Mouse (Mus musculus): ENCODE data around the gene Hacd1. TPM values are rescaled to one million over a fixed set of nuclear protein-coding genes. Genes with fewer than 3 reads are reported as not detected.

The Hacd1 gene
- total and polyA plus RNA-seq, 2 experiments from 2014 or later = 51.2 to 83.4 TPM

DNA sequence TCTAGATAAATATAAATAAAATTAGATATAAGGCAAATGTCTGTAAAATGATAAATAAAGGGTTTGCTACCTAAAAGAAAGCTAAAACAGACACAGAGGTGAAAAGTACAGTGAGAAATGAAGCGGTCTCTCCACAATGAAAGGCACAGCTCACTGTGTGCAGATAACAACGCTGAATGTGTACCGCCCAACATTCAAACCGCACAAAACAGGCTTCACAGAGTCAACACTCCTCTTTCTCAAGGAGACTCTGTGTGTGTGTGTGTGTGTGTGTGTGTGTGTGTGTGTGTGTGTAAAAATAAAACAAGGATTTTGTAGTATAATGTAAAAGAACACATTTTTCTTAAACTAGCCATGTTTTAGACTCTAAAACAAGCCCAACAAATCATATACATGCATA lies 247.9 kb downstream of the Hacd1 start:
- H3K4me3 ChIP-seq (ENCODE audit: low read depth, low read length) = no peak overlapping the region
- H3K27me3 ChIP-seq (ENCODE audit: insufficient read depth, low read length) = no peaks in the 10 kb centered on the region
- ATAC-seq (ENCODE audit: low FRiP score) = no peak
- DNase-seq (ENCODE audit: low spot score) = no peak
- 71% methylated on average over 4 of the region's 4 CpGs for WGBS
- no peak overlapping the region for H3K4me2 ChIP-seq (ENCODE audit: low read depth, low read length, poor library complexity, severe bottlenecking)
- no peaks in the 10 kb centered on the region for H3K36me3 ChIP-seq (ENCODE audit: insufficient read depth, low read length)
- no peak overlapping the region for H3K27ac ChIP-seq (ENCODE audit: low read depth, low read length)
- no peaks in the 10 kb centered on the region for H3K4me1 ChIP-seq (ENCODE audit: insufficient read depth, low read length)
- H3K9ac ChIP-seq (replicated peaks; ENCODE audit: low read length, poor library complexity, severe bottlenecking) = no peak overlapping the region
- TF ChIP-seq CTCF (IDR thresholded peaks at IDR 0.05) = no peak
- no peaks in the 10 kb centered on the region for H3K9me3 ChIP-seq (ENCODE audit: low read length)

DNA sequence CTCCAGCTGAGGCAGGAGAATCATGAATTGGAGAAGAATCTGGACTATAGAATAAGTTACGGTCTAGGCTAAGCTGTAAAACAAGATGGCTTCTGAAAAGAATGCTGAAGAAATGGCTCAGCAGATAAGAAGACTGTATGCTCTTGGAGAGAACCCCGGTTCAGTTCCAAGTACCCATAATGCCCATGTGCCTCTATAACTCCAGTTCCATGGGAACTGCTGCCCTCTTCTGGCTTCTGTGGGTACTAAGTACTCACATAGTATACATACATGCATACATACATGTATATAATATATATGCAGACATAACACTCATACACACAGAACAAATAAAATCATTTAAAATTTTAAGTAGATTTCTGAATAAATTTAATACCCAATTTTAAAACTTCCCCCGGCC lies 249.8 kb downstream of the Hacd1 start:
- 0 out of 2 replicates have a peak, but pooled peaks have one; percentile 11 for TF ChIP-seq CTCF (IDR thresholded peaks at IDR 0.05)
- H3K36me3 ChIP-seq (ENCODE audit: insufficient read depth, low read length) = no peaks in the 10 kb centered on the region
- ATAC-seq (ENCODE audit: low FRiP score) (no peak), DNase-seq (ENCODE audit: low spot score) (no peak)
- H3K4me2 ChIP-seq (ENCODE audit: low read depth, low read length, poor library complexity, severe bottlenecking) = no peak overlapping the region
- H3K9ac ChIP-seq (replicated peaks; ENCODE audit: low read length, poor library complexity, severe bottlenecking) = no peak overlapping the region
- H3K27ac ChIP-seq (ENCODE audit: low read depth, low read length) = no peak overlapping the region
- H3K4me1 ChIP-seq (ENCODE audit: insufficient read depth, low read length) = no peaks in the 10 kb centered on the region
- no peaks in the 10 kb centered on the region for H3K27me3 ChIP-seq (ENCODE audit: insufficient read depth, low read length)
- no peaks in the 10 kb centered on the region for H3K9me3 ChIP-seq (ENCODE audit: low read length)
- H3K4me3 ChIP-seq (ENCODE audit: low read depth, low read length) = no peak overlapping the region
- 96% methylated on average over 3 of the region's 3 CpGs for WGBS

DNA sequence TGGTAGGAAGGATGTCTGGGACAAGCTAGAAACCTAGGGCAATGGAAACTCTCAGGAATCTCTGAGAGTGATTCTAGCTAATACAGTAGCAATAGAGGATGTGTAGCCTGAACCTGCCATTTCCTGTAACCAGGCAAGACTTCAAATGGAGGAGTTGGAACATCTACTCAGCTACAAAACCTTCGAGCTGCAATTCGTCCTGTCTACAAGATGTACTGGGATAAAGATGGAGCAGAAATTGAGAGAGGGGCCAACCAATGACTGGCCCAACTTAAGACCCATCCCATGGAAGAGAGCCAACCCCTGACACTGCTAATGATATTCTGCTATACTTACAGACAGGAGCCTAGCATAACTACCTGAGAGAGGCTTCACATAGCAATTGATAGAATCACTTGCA lies 255.3 kb downstream of the Hacd1 start:
- no peak overlapping the region for H3K9ac ChIP-seq (replicated peaks; ENCODE audit: low read length, poor library complexity, severe bottlenecking)
- no peaks in the 10 kb centered on the region for H3K36me3 ChIP-seq (ENCODE audit: insufficient read depth, low read length)
- 93% methylated on average over 2 of the region's 2 CpGs for WGBS
- H3K4me3 ChIP-seq (ENCODE audit: low read depth, low read length) = no peak overlapping the region
- H3K9me3 ChIP-seq (ENCODE audit: low read length) = no peaks in the 10 kb centered on the region
- no peak for DNase-seq (ENCODE audit: low spot score)
- no peak for TF ChIP-seq CTCF (IDR thresholded peaks at IDR 0.05)
- no peaks in the 10 kb centered on the region for H3K27me3 ChIP-seq (ENCODE audit: insufficient read depth, low read length)
- no peak overlapping the region for H3K27ac ChIP-seq (ENCODE audit: low read depth, low read length)
- ATAC-seq (ENCODE audit: low FRiP score) = no peak
- no peaks in the 10 kb centered on the region for H3K4me1 ChIP-seq (ENCODE audit: insufficient read depth, low read length)
- H3K4me2 ChIP-seq (ENCODE audit: low read depth, low read length, poor library complexity, severe bottlenecking) = no peak overlapping the region

Other genes starting within 250 kb of the Hacd1 start
- gene Stam, start 18.0 kb upstream of the Hacd1 start, total RNA-seq (2014; rRNA removed) = 93.8 and 106 TPM in 2 replicates
- 104 and 105 TPM in 2 replicates for gene Stam, start 18.0 kb upstream of the Hacd1 start, polyA plus RNA-seq (2015; fragmentation: Nextera tagmentation; extraction: Ambion mirVana)
- 0.05 and 0.42 TPM in 2 replicates for gene Tmem236, start 118.4 kb upstream of the Hacd1 start, total RNA-seq (2014; rRNA removed)
- gene Tmem236, start 118.4 kb upstream of the Hacd1 start, polyA plus RNA-seq (2015; fragmentation: Nextera tagmentation; extraction: Ambion mirVana) = 0.21 and 0.22 TPM in 2 replicates
- 11.0 and 13.1 TPM in 2 replicates for gene Mrc1, start 173.3 kb upstream of the Hacd1 start, total RNA-seq (2014; rRNA removed)
- gene Mrc1, start 173.3 kb upstream of the Hacd1 start, polyA plus RNA-seq (2015; fragmentation: Nextera tagmentation; extraction: Ambion mirVana) = 3.7 and 4.1 TPM in 2 replicates